Mouse (Mus musculus) stomach, embryonic 16.5 days (tissue): Measurements from ENCODE around the gene Luzp1. TPM values are rescaled to one million over a fixed set of nuclear protein-coding genes. Genes with fewer than 3 reads are reported as not detected.

Experiments
- ATAC-seq: fragments of 200-750 bp; cut with Nextera tagmentation; 2 replicates; pipeline ENCODE4 v1.8.0; 2017; ENCODE audit warnings: moderate number of reproducible peaks, moderate TSS enrichment; ENCODE audit not compliant: insufficient read depth, low FRiP score
- H3K27ac ChIP-seq: fragments of 300-500 bp; sonication (generic); 2 replicates; pipeline ENCODE4 v1.5.1; 2014; ENCODE audit warnings: low read length
- H3K27me3 ChIP-seq: fragments of 300-500 bp; sonication (generic); 2 replicates; pipeline ENCODE4 v1.6.1; 2014; ENCODE audit warnings: low read length, control low read depth, mixed read lengths; ENCODE audit not compliant: control insufficient read depth, insufficient read depth
- H3K36me3 ChIP-seq: fragments of 300-500 bp; sonication (generic); 2 replicates; pipeline ENCODE4 v1.6.1; 2014; ENCODE audit warnings: low read length; ENCODE audit not compliant: control insufficient read depth, insufficient read depth
- H3K4me1 ChIP-seq: fragments of 300-500 bp; sonication (generic); 2 replicates; pipeline ENCODE4 v1.6.1; 2014; ENCODE audit warnings: low read length, control low read depth, mixed read lengths; ENCODE audit not compliant: control insufficient read depth, insufficient read depth
- H3K4me2 ChIP-seq: fragments of 300-500 bp; sonication (generic); 2 replicates; pipeline ENCODE4 v1.6.1; 2014; ENCODE audit warnings: low read depth, low read length, mixed read lengths
- H3K4me3 ChIP-seq: fragments of 300-500 bp; sonication (generic); replicated peaks from 2 replicates; pipeline ENCODE4 v1.5.1; 2014; ENCODE audit warnings: mild to moderate bottlenecking, low read length
- H3K9ac ChIP-seq: fragments of 300-500 bp; sonication (generic); 2 replicates; pipeline ENCODE4 v1.6.1; 2014; ENCODE audit warnings: low read length
- H3K9me3 ChIP-seq: fragments of 300-500 bp; sonication (generic); replicated peaks from 2 replicates; pipeline ENCODE4 v1.6.1; 2016; ENCODE audit warnings: low read length, control low read depth; ENCODE audit not compliant: control insufficient read depth
- WGBS: fragments of 180-500 bp; shearing (Covaris S2); extraction: QIAGEN DNeasy Blood & Tissue Kit; methylation state at CpG from one replicate; pipeline ENCODE4 v1.1.7; 2014; 5-methylcytosine and 5-hydroxymethylcytosine counted together
- polyA plus RNA-seq: library from polyadenylated mRNA; unstranded; fragments of >200 nt; fragmentation: Nextera tagmentation; extraction: Ambion mirVana; gene quantifications from 2 replicates; pipeline ENCODE4 v1.2.1, GENCODE M21; 2015

The Luzp1 gene
- polyA plus RNA-seq, 1 experiment from 2014 or later: 88.7 TPM

DNA sequence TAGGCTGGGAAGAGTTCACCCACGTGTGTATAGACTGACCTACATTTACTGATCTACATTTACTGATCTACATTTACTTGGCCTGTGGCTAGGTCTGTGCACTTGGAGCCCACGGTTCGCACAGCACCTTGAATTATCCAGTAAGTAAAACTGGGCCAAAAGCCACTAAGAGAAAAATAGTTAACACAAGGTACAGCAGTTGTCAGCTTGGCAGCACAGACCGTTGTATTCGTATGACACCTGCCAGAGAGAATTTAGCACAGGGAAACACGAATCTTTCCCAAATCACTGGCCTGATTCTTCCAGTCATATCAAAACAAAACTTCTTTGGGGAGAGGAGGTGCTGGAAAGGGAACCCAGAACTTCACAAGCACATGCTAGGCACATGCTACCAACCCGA lies 11.3 kb upstream of the Luzp1 start:
- no peak overlapping the region for H3K27ac ChIP-seq
- H3K4me2 ChIP-seq: no peak overlapping the region
- 0 out of 2 replicates have a peak, but pooled peaks cover under 1% of the 10 kb centered on the region for H3K27me3 ChIP-seq
- no peak overlapping the region for H3K9ac ChIP-seq
- ATAC-seq: no peak
- 82% methylated on average over 7 of the region's 7 CpGs for WGBS
- no peaks in the 10 kb centered on the region for H3K36me3 ChIP-seq
- H3K9me3 ChIP-seq: no peaks in the 10 kb centered on the region
- H3K4me1 ChIP-seq: 0 out of 2 replicates have a peak, but pooled peaks cover 3% of the 10 kb centered on the region
- H3K4me3 ChIP-seq: no peak overlapping the region

DNA sequence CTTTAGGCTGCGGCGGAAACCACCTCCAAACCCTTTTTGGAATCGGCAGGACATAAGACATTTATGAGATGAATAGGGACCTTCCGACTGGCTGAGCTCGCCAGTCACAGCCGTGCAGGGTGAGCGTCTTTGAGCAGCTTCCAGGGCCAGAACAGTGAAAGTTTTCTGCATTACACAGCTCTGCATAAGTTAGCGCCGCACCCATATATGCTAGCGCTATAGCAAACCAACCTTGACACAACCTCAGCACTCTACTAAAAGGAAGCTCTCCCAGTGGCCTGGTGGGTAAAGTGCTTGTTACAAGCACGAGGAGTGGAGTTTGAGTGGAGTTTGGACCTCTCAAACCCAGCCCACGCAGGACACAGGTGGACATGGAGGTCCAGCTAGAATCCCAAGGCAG lies 10.4 kb upstream of the Luzp1 start:
- H3K27ac ChIP-seq: no peak overlapping the region
- H3K4me1 ChIP-seq: 0 out of 2 replicates have a peak, but pooled peaks cover 7% of the 10 kb centered on the region
- H3K4me3 ChIP-seq: no peak overlapping the region
- 79% methylated on average over 12 of the region's 12 CpGs for WGBS
- peaks cover 5% of the 10 kb centered on the region; the same call in 1 of the 2 replicates for H3K27me3 ChIP-seq
- no peaks in the 10 kb centered on the region for H3K36me3 ChIP-seq
- ATAC-seq: no peak
- H3K9me3 ChIP-seq: no peaks in the 10 kb centered on the region
- H3K4me2 ChIP-seq: no peak overlapping the region
- no peak overlapping the region for H3K9ac ChIP-seq

DNA sequence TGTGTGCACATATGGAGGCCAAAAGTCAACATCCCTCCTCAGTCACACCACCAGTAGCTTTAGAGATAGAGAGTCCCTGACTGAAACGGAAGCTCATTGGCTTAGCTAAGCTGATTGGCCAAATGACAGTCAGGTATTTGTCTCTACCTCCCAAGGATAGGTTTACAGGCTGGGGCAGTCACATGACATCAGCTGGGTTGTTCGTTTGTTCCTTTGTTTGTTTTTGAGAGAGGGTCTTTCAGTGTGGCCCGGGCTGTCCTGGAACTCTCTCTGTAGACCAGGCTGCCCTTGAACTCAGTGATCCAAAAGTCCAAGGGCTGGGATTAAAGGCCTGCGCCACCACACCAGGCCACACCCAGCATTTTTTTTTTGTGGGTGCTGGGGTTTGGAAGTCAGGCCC lies 8.4 kb upstream of the Luzp1 start:
- no peak overlapping the region for H3K27ac ChIP-seq

DNA sequence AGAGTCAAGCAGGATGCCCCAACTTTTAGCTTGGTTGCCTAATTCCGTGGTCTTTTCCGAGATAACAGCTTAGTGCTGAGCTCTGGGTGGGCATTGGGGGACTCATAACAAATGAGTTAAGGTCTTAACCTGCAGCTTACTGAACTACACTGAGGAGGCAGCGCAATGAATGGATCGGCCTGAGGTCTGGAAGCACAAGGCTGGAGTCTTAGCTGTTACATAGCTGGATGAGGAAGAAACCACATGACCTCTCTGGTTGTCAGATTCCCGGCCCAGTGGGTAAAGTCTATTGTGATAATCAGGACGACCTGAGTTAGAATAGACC lies 7.8 kb upstream of the Luzp1 start:
- Histone ChIP-seq H3K4me1 (peaks cover 16% of the 10 kb centered on the region; the same call in 1 of the 2 replicates), H3K9ac (peak overlapping the region; percentile 82; the same call in 1 of the 2 replicates), H3K36me3 (no peaks in the 10 kb centered on the region), H3K4me2 (peak overlapping the region; percentile 99), H3K27ac (no peak overlapping the region), H3K4me3 (peak overlapping the region; percentile 69), H3K27me3 (peaks cover 8% of the 10 kb centered on the region; the same call in 1 of the 2 replicates), H3K9me3 (no peaks in the 10 kb centered on the region)
- 0 out of 2 replicates have a peak, but pooled peaks have one; percentile 3 for ATAC-seq
- WGBS: 29% methylated on average over 6 of the region's 6 CpGs

More for the DNA sequence above, 8.4 kb upstream of the Luzp1 start:
- no peak overlapping the region for H3K9ac ChIP-seq
- H3K4me1 ChIP-seq: peaks cover 13% of the 10 kb centered on the region; the same call in 1 of the 2 replicates
- H3K4me2 ChIP-seq: no peak overlapping the region
- whole genome bisulfite sequencing: 49% methylated on average over 4 of the region's 4 CpGs
- peaks cover 8% of the 10 kb centered on the region; the same call in 1 of the 2 replicates for H3K27me3 ChIP-seq
- no peak overlapping the region for H3K4me3 ChIP-seq
- no peak for ATAC-seq
- no peaks in the 10 kb centered on the region for H3K36me3 ChIP-seq
- no peaks in the 10 kb centered on the region for H3K9me3 ChIP-seq

DNA sequence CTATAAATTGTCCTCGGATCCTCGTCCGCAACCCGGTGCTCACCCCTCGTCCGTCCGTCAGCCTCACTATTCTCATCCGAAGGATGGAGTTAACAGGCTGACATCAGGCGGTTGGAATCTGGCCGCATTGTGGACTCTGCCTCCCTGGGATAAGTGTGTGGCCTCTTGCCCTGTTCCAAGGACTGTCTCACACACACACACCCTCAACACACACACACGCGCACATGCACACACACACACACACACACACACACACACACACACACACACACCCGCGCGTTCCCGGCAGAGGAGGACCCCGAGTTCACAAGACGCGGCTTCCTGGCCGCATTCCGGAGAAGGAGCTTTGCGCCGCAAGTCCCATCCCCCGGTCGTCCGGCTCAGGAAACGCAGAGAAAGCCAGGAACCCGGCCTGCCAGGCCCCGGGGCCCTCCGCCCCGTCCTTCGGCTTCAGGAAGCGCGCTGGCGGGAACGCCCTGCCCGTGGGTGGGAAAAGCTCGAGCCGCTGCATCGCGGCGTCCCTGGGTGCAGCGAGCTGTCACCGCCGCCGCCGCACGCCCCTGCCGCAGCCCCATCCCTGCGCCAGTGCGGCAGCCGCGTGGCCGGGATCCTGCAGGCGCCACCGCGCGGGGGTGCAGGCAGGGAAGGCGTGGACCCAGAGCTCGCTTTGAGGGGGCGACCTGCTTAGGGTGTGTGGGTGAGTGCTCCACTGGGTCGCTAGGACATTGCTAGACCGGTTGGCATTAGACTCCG lies 7.3 kb upstream of the Luzp1 start, which contains the start of gene 6030445D17Rik:
Gene 6030445D17Rik (plus strand): TSS at position 165 of the 753 bp plus-strand sequence.
- peak within 1 kb of the TSS; percentile 69 for H3K4me3 ChIP-seq
- no peaks in the 10 kb centered on the region for H3K9me3 ChIP-seq
- WGBS: 1% methylated on average over 62 of the region's 64 CpGs
- H3K4me1 ChIP-seq: peaks cover 16% of the 10 kb centered on the region; the same call in 1 of the 2 replicates
- no peaks in the 10 kb centered on the region for H3K36me3 ChIP-seq
- ATAC-seq: peak; percentile 81
- peak within 1 kb of the TSS; percentile 86 for H3K27ac ChIP-seq
- H3K4me2 ChIP-seq: peak within 1 kb of the TSS; percentile 99
- H3K27me3 ChIP-seq: peaks cover 8% of the 10 kb centered on the region; the same call in 1 of the 2 replicates
- peak within 1 kb of the TSS; percentile 82 for H3K9ac ChIP-seq

DNA sequence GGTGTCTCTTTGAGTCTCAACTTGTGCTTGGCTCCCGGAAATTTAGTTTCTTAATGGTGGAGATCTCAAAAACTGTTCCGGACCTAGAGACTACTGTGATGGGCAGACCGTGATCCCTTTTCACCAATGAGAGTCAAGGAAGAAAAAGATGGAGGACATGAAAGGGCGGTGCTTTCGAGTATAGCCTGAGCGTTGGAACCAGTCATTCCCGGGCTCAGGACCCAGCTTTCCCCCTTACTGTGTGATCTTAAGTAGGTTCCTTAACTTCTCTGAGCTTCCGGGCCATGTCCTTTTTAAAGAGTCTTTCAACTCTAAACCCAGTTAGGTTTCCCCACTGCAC lies 6.8 kb upstream of the Luzp1 start:
- Histone ChIP-seq H3K27ac (peak overlapping the region; percentile 86), H3K9me3 (no peaks in the 10 kb centered on the region), H3K9ac (peak overlapping the region; percentile 82), H3K27me3 (peaks cover 8% of the 10 kb centered on the region; the same call in 1 of the 2 replicates), H3K36me3 (no peaks in the 10 kb centered on the region), H3K4me1 (peaks cover 16% of the 10 kb centered on the region; the same call in 1 of the 2 replicates), H3K4me2 (peak overlapping the region; percentile 99), H3K4me3 (peak overlapping the region; percentile 69)
- 5% methylated on average over 8 of the region's 8 CpGs for WGBS
- ATAC-seq: peak; percentile 65

DNA sequence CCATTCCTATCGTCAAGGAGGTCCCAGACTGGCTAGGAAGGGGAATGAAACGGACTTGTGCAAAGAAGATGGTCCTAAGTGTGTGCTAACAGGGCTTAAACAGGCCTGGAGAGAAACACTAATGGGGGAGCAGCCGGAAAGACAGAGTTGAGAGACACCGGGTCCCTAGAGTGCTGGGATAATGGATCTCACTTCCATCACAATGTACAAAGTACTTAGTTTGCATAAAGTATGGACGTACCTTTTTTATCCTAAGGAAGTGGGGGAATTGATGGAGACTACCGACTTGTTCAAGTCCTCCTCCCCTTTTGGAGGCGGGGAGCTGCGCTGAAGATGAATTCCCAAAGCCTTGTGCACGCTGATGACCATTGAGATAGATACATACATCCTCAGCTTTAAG lies 6.1 kb upstream of the Luzp1 start:
- no peak for ATAC-seq
- peaks cover 8% of the 10 kb centered on the region; the same call in 1 of the 2 replicates for H3K27me3 ChIP-seq
- WGBS: 40% methylated on average over 9 of the region's 9 CpGs
- peak overlapping the region; percentile 69 for H3K4me3 ChIP-seq
- H3K36me3 ChIP-seq: no peaks in the 10 kb centered on the region
- H3K9me3 ChIP-seq: no peaks in the 10 kb centered on the region
- H3K4me1 ChIP-seq: peaks cover 16% of the 10 kb centered on the region; the same call in 1 of the 2 replicates
- peak overlapping the region; percentile 99 for H3K4me2 ChIP-seq
- H3K9ac ChIP-seq: peak overlapping the region; percentile 33; the same call in 1 of the 2 replicates
- 0 out of 2 replicates have a peak overlapping the region, but pooled peaks have one; percentile 15 for H3K27ac ChIP-seq

DNA sequence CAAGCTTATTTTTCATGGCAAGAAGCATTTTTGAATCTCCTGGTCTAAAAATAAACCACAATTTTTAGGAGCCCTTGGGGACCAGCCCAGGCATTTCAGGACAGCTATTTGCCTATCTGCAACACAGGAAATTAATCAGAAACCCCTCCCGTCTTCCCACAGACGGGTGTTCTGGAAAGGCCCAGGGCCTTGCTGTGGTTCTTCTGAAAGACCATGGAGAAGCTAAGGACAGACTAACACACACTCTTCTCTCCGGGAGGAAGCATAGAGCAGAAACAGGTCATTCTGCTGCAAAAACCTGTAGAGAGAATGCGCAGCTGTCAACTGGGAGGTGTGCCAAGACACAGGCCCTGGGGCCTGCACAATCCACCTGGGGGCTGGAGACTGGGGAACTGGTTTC lies 3.3 kb upstream of the Luzp1 start:
- Histone ChIP-seq H3K4me2 (no peak overlapping the region), H3K36me3 (no peaks in the 10 kb centered on the region), H3K27ac (peak overlapping the region; percentile 57), H3K27me3 (peaks cover 8% of the 10 kb centered on the region; the same call in 1 of the 2 replicates), H3K9me3 (no peaks in the 10 kb centered on the region), H3K4me3 (no peak overlapping the region), H3K4me1 (peaks cover 25% of the 10 kb centered on the region), H3K9ac (peak overlapping the region; percentile 12; the same call in 1 of the 2 replicates)
- 25% methylated on average over 4 of the region's 4 CpGs for WGBS
- no peak for ATAC-seq
